Mouse (Mus musculus) testis, adult 2 months (tissue): Measurements from ENCODE around the gene Aplp2.

Experiments used
- CTCF ChIP-seq: fragments of 200-500 bp; IDR thresholded peaks from 2 replicates; pipeline ENCODE4 v1.5.1; 2012; ENCODE audit warnings: low read depth, mild to moderate bottlenecking, inconsistent platforms, low read length, moderate library complexity; ENCODE audit not compliant: control insufficient read depth, insufficient read depth, insufficient replicate concordance
- POLR2A ChIP-seq: fragments of 200-500 bp; IDR thresholded peaks from 2 replicates; pipeline ENCODE4 v1.6.1; 2012; ENCODE audit warnings: low read depth, mild to moderate bottlenecking, inconsistent platforms, low read length, moderate library complexity; ENCODE audit not compliant: control insufficient read depth

DNA sequence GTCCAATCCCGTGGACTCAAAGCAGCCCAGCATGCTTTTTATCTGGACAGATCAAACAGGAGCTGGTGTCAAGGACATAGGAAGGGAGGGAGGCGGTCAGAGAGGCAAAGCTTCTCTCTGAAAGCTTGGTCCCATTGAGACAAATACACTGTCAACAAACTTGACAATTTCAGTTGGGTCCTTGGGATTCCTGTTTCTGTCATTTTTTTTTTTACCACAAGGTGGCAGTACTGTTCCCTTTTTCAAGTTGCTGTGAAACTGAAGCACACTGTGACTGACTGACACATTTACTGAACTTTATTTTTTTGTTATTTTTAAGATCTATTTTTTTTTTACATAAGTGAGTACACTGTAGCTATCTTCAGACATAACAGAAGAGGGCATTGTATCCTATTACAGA, 60.6 kb downstream of the Aplp2 start:
- no peak for TF ChIP-seq CTCF
- no peak for TF ChIP-seq POLR2A
